Mouse (Mus musculus) megakaryocyte, embryonic 14.5 days (primary cell): Measurements from ENCODE around the gene Banp.

Experiments
- FLI1 ChIP-seq: IDR thresholded peaks from 2 replicates; pipeline ENCODE4 v1.6.1; 2012; ENCODE audit warnings: low read length, inconsistent platforms, mixed read lengths
- GATA1 ChIP-seq: IDR thresholded peaks from 3 replicates; pipeline ENCODE4 v1.6.1; 2012; ENCODE audit warnings: mixed read lengths, low read length, inconsistent platforms, borderline replicate concordance

GRCm38 (mm10) chr8:122003646-122004045, 54.1 kb downstream of the Banp start:
- TF ChIP-seq FLI1 = no peak
- no peak for TF ChIP-seq GATA1
